Mouse (Mus musculus): Measurements from ENCODE around the gene Gm21954. TPM values are rescaled to one million over a fixed set of nuclear protein-coding genes. Genes with fewer than 3 reads are reported as not detected.
A peak's percentile ranks its signal among the peaks of the same experiment; 100 is the strongest.

Gene Gm21954
- total and polyA plus RNA-seq, 2 experiments from 2014 or later = not detected

DNA sequence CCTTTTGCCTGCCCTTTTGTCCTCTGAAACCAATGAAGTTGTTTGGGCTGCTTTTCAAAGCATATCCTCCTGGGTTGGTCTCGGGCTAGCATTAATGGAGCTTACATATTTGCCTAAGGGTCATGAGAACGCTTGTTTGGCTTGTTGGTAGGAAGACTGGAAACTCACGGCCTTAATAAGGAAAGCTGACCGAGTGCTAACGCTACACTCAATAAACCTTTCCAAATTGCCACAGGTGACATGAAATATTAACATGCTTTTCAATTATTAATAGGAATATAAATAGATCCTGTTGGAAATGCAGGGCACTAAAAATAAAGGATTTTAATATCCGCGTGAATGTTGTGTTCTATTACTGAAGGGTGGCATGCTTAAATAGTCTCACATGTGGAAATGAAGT, 27.3 kb upstream of the Gm21954 start:
- TF ChIP-seq CTCF (IDR thresholded peaks at IDR 0.05; ENCODE audit: low read depth) = no peak
- Histone ChIP-seq H3K4me3 (ENCODE audit: low read depth, low read length) (no peak overlapping the region), H3K27ac (ENCODE audit: low read depth, low read length) (no peak overlapping the region), H3K4me1 (ENCODE audit: insufficient read depth) (no peaks in the 10 kb centered on the region), H3K4me2 (ENCODE audit: low read depth) (no peak overlapping the region), H3K27me3 (ENCODE audit: insufficient read depth, low read length) (no peaks in the 10 kb centered on the region), H3K9me3 (ENCODE audit: low read length) (no peaks in the 10 kb centered on the region), H3K36me3 (ENCODE audit: insufficient read depth) (peaks cover 44% of the 10 kb centered on the region), H3K9ac (no peak overlapping the region)
- no peak for DNase-seq
- 86% methylated on average over 7 of the region's 7 CpGs for WGBS
- no peak for ATAC-seq

DNA sequence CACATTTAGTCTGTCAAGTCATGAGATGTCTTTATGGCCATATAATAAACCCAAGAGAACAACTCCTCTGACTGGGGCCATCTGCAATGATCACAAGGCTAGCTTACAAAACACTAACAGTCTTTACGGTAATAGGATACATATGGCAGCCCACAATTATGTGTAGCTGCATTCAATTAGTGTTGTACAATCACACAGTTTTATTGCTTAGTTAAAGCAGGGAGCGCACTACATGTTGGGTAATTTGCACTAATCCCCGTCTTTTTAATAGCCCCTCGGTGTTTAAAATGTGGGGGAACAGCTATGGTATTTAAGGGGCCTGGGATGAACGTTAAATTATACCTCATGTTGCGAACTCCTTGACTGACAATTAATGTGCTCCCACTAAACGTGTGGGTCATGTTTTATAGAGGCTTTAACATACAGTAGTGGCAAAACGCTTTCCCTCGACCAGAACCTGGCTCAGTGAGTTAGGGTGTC, 24.5 kb upstream of the Gm21954 start:
- no peak overlapping the region for H3K4me3 ChIP-seq (ENCODE audit: low read depth, low read length)
- WGBS = 48% methylated on average over 9 of the region's 9 CpGs
- no peak overlapping the region for H3K4me2 ChIP-seq (ENCODE audit: low read depth)
- H3K4me1 ChIP-seq (ENCODE audit: insufficient read depth) = no peaks in the 10 kb centered on the region
- no peak for DNase-seq
- H3K27me3 ChIP-seq (ENCODE audit: insufficient read depth, low read length) = no peaks in the 10 kb centered on the region
- H3K27ac ChIP-seq (ENCODE audit: low read depth, low read length) = no peak overlapping the region
- no peak for TF ChIP-seq CTCF (IDR thresholded peaks at IDR 0.05; ENCODE audit: low read depth)
- ATAC-seq = no peak
- no peaks in the 10 kb centered on the region for H3K9me3 ChIP-seq (ENCODE audit: low read length)
- peaks cover 41% of the 10 kb centered on the region for H3K36me3 ChIP-seq (ENCODE audit: insufficient read depth)
- no peak overlapping the region for H3K9ac ChIP-seq

GRCm38 (mm10) chr3:55495866-55496265, 23.9 kb upstream of the Gm21954 start:
- no peaks in the 10 kb centered on the region for H3K9me3 ChIP-seq (ENCODE audit: low read length)
- no peak overlapping the region for H3K4me3 ChIP-seq (ENCODE audit: low read depth, low read length)
- no peak for TF ChIP-seq CTCF (IDR thresholded peaks at IDR 0.05; ENCODE audit: low read depth)
- peaks cover 45% of the 10 kb centered on the region for H3K36me3 ChIP-seq (ENCODE audit: insufficient read depth)
- H3K4me2 ChIP-seq (ENCODE audit: low read depth) = no peak overlapping the region
- DNase-seq (no peak), ATAC-seq (no peak)
- H3K27ac ChIP-seq (ENCODE audit: low read depth, low read length) = no peak overlapping the region
- WGBS = 42% methylated on average over 4 of the region's 4 CpGs
- no peak overlapping the region for H3K9ac ChIP-seq
- H3K4me1 ChIP-seq (ENCODE audit: insufficient read depth) = no peaks in the 10 kb centered on the region
- H3K27me3 ChIP-seq (ENCODE audit: insufficient read depth, low read length) = no peaks in the 10 kb centered on the region

GRCm38 (mm10) chr3:55495231-55495630, 23.2 kb upstream of the Gm21954 start:
- WGBS = 90% methylated on average over 7 of the region's 7 CpGs
- H3K27ac ChIP-seq (ENCODE audit: low read depth, low read length) = no peak overlapping the region
- no peak overlapping the region for H3K9ac ChIP-seq
- ATAC-seq (no peak), DNase-seq (no peak)
- no peak overlapping the region for H3K4me3 ChIP-seq (ENCODE audit: low read depth, low read length)
- TF ChIP-seq CTCF (IDR thresholded peaks at IDR 0.05; ENCODE audit: low read depth) = no peak
- peaks cover 46% of the 10 kb centered on the region for H3K36me3 ChIP-seq (ENCODE audit: insufficient read depth)
- no peak overlapping the region for H3K4me2 ChIP-seq (ENCODE audit: low read depth)
- H3K9me3 ChIP-seq (ENCODE audit: low read length) = no peaks in the 10 kb centered on the region
- H3K27me3 ChIP-seq (ENCODE audit: insufficient read depth, low read length) = no peaks in the 10 kb centered on the region
- H3K4me1 ChIP-seq (ENCODE audit: insufficient read depth) = no peaks in the 10 kb centered on the region

GRCm38 (mm10) chr3:55494348-55494747, 22.3 kb upstream of the Gm21954 start:
- Histone ChIP-seq H3K9ac (no peak overlapping the region), H3K27me3 (ENCODE audit: insufficient read depth, low read length) (no peaks in the 10 kb centered on the region), H3K9me3 (ENCODE audit: low read length) (no peaks in the 10 kb centered on the region), H3K4me3 (ENCODE audit: low read depth, low read length) (no peak overlapping the region), H3K4me1 (ENCODE audit: insufficient read depth) (no peaks in the 10 kb centered on the region), H3K36me3 (ENCODE audit: insufficient read depth) (peaks cover 51% of the 10 kb centered on the region), H3K27ac (ENCODE audit: low read depth, low read length) (no peak overlapping the region), H3K4me2 (ENCODE audit: low read depth) (no peak overlapping the region)
- TF ChIP-seq CTCF (IDR thresholded peaks at IDR 0.05; ENCODE audit: low read depth) = peak; percentile 57
- 45% methylated on average over 4 of the region's 4 CpGs for WGBS
- ATAC-seq = no peak
- DNase-seq = peak; percentile 37

DNA sequence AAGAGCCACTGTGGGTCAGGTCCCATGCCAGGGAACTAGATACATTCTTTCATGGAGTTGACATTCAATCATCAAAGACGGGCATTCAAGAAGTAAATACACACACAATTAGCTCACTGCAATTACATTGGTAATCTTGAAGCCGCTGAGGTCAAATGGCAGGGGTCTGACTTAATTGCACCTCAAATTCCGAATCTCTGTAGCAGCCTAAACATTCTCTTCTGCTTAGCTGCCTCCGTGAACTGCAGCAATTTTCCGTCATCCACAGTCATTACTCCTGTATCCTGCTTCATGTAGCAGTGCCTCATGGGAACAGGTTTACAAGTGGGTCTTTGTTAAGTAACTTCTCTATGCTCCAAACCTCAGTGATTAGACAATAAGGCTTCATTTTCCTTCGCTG, 20.0 kb upstream of the Gm21954 start:
- no peaks in the 10 kb centered on the region for H3K9me3 ChIP-seq (ENCODE audit: low read length)
- ATAC-seq = no peak
- no peak overlapping the region for H3K4me3 ChIP-seq (ENCODE audit: low read depth, low read length)
- 0 out of 2 replicates have a peak overlapping the region, but pooled peaks have one; percentile 9 for H3K27ac ChIP-seq (ENCODE audit: low read depth, low read length)
- WGBS = 13% methylated on average over 6 of the region's 6 CpGs
- no peak overlapping the region for H3K9ac ChIP-seq
- no peak overlapping the region for H3K4me2 ChIP-seq (ENCODE audit: low read depth)
- H3K36me3 ChIP-seq (ENCODE audit: insufficient read depth) = peaks cover 54% of the 10 kb centered on the region
- H3K4me1 ChIP-seq (ENCODE audit: insufficient read depth) = no peaks in the 10 kb centered on the region
- TF ChIP-seq CTCF (IDR thresholded peaks at IDR 0.05; ENCODE audit: low read depth) = no peak
- no peak for DNase-seq
- no peaks in the 10 kb centered on the region for H3K27me3 ChIP-seq (ENCODE audit: insufficient read depth, low read length)

DNA sequence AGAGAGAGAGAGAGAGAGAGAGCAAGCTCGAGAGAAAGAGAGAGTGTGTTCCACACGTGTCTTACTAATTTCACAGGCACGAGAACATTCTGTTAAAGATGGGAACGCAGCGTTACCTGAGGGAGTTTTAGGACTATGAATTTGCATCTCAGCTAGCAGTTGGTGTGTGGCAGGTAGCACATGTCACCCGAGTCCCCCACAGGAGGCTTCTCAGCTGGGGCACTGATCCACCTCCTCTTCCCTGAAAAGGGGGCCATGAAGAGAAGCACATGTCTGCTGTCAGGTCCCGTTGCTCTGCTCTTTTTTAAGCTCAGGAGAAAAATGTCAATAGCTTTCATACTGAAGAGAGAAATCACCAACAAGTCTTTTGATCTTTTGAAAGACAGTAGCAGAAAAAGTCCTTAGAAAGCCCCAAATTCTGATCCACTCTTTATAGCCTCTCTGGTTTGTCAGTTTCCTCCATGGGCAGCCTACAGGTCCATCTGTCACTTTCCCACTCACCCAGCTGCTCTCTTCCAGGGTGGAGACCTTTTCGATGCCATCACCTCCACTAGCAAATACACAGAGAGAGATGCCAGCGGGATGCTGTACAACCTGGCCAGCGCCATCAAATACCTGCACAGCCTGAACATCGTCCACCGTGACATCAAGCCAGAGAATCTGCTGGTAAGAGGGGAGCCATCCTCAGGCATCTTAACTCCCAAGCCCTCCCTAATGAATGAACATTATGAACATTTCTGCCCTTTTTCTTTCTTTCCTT, 17.4 kb upstream of the Gm21954 start:
- H3K36me3 ChIP-seq (ENCODE audit: insufficient read depth) = peaks cover 52% of the 10 kb centered on the region
- ATAC-seq (peak; percentile 25), DNase-seq (no peak)
- H3K4me3 ChIP-seq (ENCODE audit: low read depth, low read length) = no peak overlapping the region
- H3K4me1 ChIP-seq (ENCODE audit: insufficient read depth) = no peaks in the 10 kb centered on the region
- TF ChIP-seq CTCF (IDR thresholded peaks at IDR 0.05; ENCODE audit: low read depth) = no peak
- H3K4me2 ChIP-seq (ENCODE audit: low read depth) = no peak overlapping the region
- no peak overlapping the region for H3K27ac ChIP-seq (ENCODE audit: low read depth, low read length)
- WGBS = 75% methylated on average over 12 of the region's 12 CpGs
- no peak overlapping the region for H3K9ac ChIP-seq
- H3K9me3 ChIP-seq (ENCODE audit: low read length) = no peaks in the 10 kb centered on the region
- H3K27me3 ChIP-seq (ENCODE audit: insufficient read depth, low read length) = no peaks in the 10 kb centered on the region
